Mouse (Mus musculus) ES-Bruce4 (cell line): ENCODE data around the gene Gm13277.

Experiments used
- CTCF ChIP-seq: IDR thresholded peaks from one replicate; pipeline ENCODE4 v1.8.1; 2011; ENCODE audit warnings: low read depth, low read length
- POLR2A ChIP-seq: IDR thresholded peaks from one replicate; pipeline ENCODE4 v1.8.1; 2011; ENCODE audit warnings: low read length; ENCODE audit not compliant: insufficient read depth

- TF ChIP-seq POLR2A: no peak
- no peak for TF ChIP-seq CTCF
Observed at GRCm38 (mm10) chr4:88739036-88739435, 49.4 kb upstream of the Gm13277 start.
